9 mouse cellular contexts compared by ENCODE assay signal in the genomic region with DNA sequence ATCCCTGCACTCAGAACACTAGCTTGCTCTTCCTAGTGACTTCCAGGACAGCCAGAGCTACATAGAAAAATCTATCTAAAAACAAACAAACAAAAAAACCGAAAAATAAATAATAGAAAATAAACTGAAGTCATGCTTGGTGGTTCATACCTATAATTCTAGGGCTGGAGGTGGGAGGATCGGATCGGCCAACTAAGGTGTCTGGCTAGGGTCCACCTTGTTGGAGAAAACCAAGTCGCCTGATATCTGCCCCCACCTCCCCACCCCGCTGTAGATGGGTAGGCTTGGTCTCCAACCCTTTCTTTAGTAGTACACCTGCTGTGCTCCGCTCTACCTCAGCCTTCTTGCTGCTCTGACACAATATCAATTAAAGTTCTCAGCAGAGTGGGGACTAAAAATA. TPM values are rescaled to one million over a fixed set of nuclear protein-coding genes. Genes with fewer than 3 reads are reported as not detected.
A peak's percentile ranks its signal among the peaks of the same experiment; 100 is the strongest.
DNase-seq lines count a peak whose midpoint lies in the region; ATAC-seq and TF ChIP-seq lines count a peak whose summit lies in the region.
"Had no signal": no experiment of that assay in that cellular context is flagged by ENCODE, and none has a peak within 500 bp of the region (broad histone marks: within the 10 kb centered on the region; RNA-seq: fewer than 3 reads in every experiment).

No protein-coding gene starts in this region.

- H3K36me3 ChIP-seq in liver, adult 2 months (ENCODE audit: control insufficient read depth, insufficient read depth, low read length) = peaks cover 16% of the 10 kb centered on the region
- peaks cover 41% of the 10 kb centered on the region for H3K36me3 ChIP-seq in limb, embryonic 10.5 days
- H3K36me3 ChIP-seq in neural tube, embryonic 14.5 days (ENCODE audit: control insufficient read depth, insufficient read depth, low read length) = peaks cover 8% of the 10 kb centered on the region

- no peak for ATAC-seq in neural tube, embryonic 14.5 days (ENCODE audit: low read depth)

- peaks cover 3% of the 10 kb centered on the region; the same call in 1 of the 2 replicates for H3K79me2 ChIP-seq in liver, adult 2 months (ENCODE audit: control insufficient read depth, insufficient read depth, low read length)

- H3K4me2 ChIP-seq in neural tube, embryonic 14.5 days (ENCODE audit: low read depth, low read length) = peak overlapping the region; percentile 78

- H3K4me1 ChIP-seq in liver, adult 2 months (ENCODE audit: control insufficient read depth, insufficient read depth, low read length) = peaks cover 10% of the 10 kb centered on the region
- H3K4me1 ChIP-seq in embryonic fibroblast, embryonic 13.5 days (ENCODE audit: control insufficient read depth, insufficient read depth, low read length) = no peaks in the 10 kb centered on the region
- peaks cover 21% of the 10 kb centered on the region for H3K4me1 ChIP-seq in limb, embryonic 10.5 days
- peaks cover 12% of the 10 kb centered on the region for H3K4me1 ChIP-seq in neural tube, embryonic 14.5 days (ENCODE audit: control insufficient read depth, insufficient read depth, low read length)

- no peak for DNase-seq in liver, adult 2 months (ENCODE audit: extremely low read depth, low read depth, low spot score)
- no peak for DNase-seq in liver
- no peak for DNase-seq in limb, embryonic 10.5 days (ENCODE audit: low spot score)
- no peak for DNase-seq in gastrocnemius, postnatal 10 days
- no peak for DNase-seq in layer of hippocampus, postnatal 36 days
- no peak for DNase-seq in thymus, postnatal 10 days (ENCODE audit: low spot score in 2 of 2)
- DNase-seq: gastrocnemius, postnatal 36 days had no signal

- no peak for TF ChIP-seq POLR2A in liver, adult 2 months (IDR thresholded peaks at IDR 0.05; ENCODE audit: extremely low read depth, insufficient read depth, low read length)
- no peak for TF ChIP-seq POLR2A in embryonic fibroblast, embryonic 13.5 days (IDR thresholded peaks at IDR 0.05; ENCODE audit: low read depth, low read length)

- no peaks in the 10 kb centered on the region for H3K9me3 ChIP-seq in limb, embryonic 10.5 days (replicated peaks)
- H3K9me3 ChIP-seq in neural tube, embryonic 14.5 days (ENCODE audit: control insufficient read depth, low read length) = no peaks in the 10 kb centered on the region

- H3K9ac ChIP-seq in liver, adult 2 months (ENCODE audit: low read depth, low read length) = peak overlapping the region; percentile 98
- peak overlapping the region; percentile 95 for H3K9ac ChIP-seq in neural tube, embryonic 14.5 days (replicated peaks; ENCODE audit: low read depth, low read length)

- H3K27ac ChIP-seq in liver, adult 2 months (replicated peaks; ENCODE audit: insufficient read depth, low read depth, low read length) = no peak overlapping the region
- peak overlapping the region; percentile 92; the same call in 1 of the 2 replicates for H3K27ac ChIP-seq in embryonic fibroblast, embryonic 13.5 days (ENCODE audit: insufficient read depth, low read length)
- peak overlapping the region; percentile 99; the same call in 1 of the 2 replicates for H3K27ac ChIP-seq in limb, embryonic 10.5 days
- no peak overlapping the region; the same call in 1 of the 2 replicates for H3K27ac ChIP-seq in neural tube, embryonic 14.5 days (ENCODE audit: low read depth, low read length)

- no peaks in the 10 kb centered on the region for H3K27me3 ChIP-seq in liver, adult 2 months (ENCODE audit: control insufficient read depth, insufficient read depth, low read length)
- H3K27me3 ChIP-seq in limb, embryonic 10.5 days (ENCODE audit: low read depth, poor library complexity, severe bottlenecking) = no peaks in the 10 kb centered on the region
- no peaks in the 10 kb centered on the region for H3K27me3 ChIP-seq in neural tube, embryonic 14.5 days (ENCODE audit: control insufficient read depth, insufficient read depth, low read length)

- peak overlapping the region; percentile 93 for H3K4me3 ChIP-seq in liver, adult 2 months (ENCODE audit: insufficient read depth, low read depth, low read length)
- H3K4me3 ChIP-seq in embryonic fibroblast, embryonic 13.5 days (ENCODE audit: insufficient read depth, low read length) = peak overlapping the region; percentile 97
- peak overlapping the region; percentile 96 for H3K4me3 ChIP-seq in limb, embryonic 10.5 days
- H3K4me3 ChIP-seq in neural tube, embryonic 14.5 days (ENCODE audit: low read depth, low read length) = peak overlapping the region; percentile 87

- 36% methylated on average over 6 of the region's 6 CpGs for WGBS in liver, adult 2 months
- WGBS in limb, embryonic 10.5 days = 56% methylated on average over 6 of the region's 6 CpGs
- WGBS in neural tube, embryonic 14.5 days = 49% methylated on average over 6 of the region's 6 CpGs

- TF ChIP-seq CTCF in liver, adult 2 months (IDR thresholded peaks at IDR 0.05; ENCODE audit: low read depth, low read length) = no peak
- TF ChIP-seq CTCF in embryonic fibroblast, embryonic 13.5 days (IDR thresholded peaks at IDR 0.05; ENCODE audit: borderline replicate concordance, insufficient read depth, low read length) = no peak

RNA-seq across cellular contexts. Expression of a gene that starts 1.3 kb away (rescaled TPM):
- 15.4 TPM in 2 replicates for total RNA-seq in liver, adult 2 months (2014; rRNA removed)
- 6.1 and 8.0 TPM in 2 replicates for polyA plus RNA-seq in liver, adult 2 months (2012; rRNA removed)
- 28.5 and 30.5 TPM in 2 replicates for polyA plus RNA-seq in embryonic fibroblast, embryonic 13.5 days (2011; ENCODE audit: insufficient read length, low read depth, missing spikeins)
- 46.8 and 47.1 TPM in 2 replicates for polyA plus RNA-seq in limb, embryonic 10.5 days (2016; fragmentation: Nextera tagmentation; extraction: Ambion mirVana)
- 25.4 and 33.8 TPM in 2 replicates for polyA plus RNA-seq in neural tube, embryonic 14.5 days (2014; fragmentation: Nextera tagmentation; extraction: Ambion mirVana)
- 10 to 100 TPM; 16.5 to 18.5 TPM for total RNA-seq in gastrocnemius, postnatal 10 days (2021)
- total RNA-seq in layer of hippocampus, postnatal 36 days (2021) = 10 to 100 TPM; 23.6 to 26.3 TPM

RNA-seq across cellular contexts. Expression of a gene that starts 18.1 kb away (rescaled TPM):
- 7.8 and 9.1 TPM in 2 replicates for total RNA-seq in liver, adult 2 months (2014; rRNA removed)
- 4.3 TPM in 2 replicates for polyA plus RNA-seq in liver, adult 2 months (2012; rRNA removed)
- 13.3 and 13.6 TPM in 2 replicates for polyA plus RNA-seq in embryonic fibroblast, embryonic 13.5 days (2011; ENCODE audit: insufficient read length, low read depth, missing spikeins)
- 37.4 and 39.8 TPM in 2 replicates for polyA plus RNA-seq in limb, embryonic 10.5 days (2016; fragmentation: Nextera tagmentation; extraction: Ambion mirVana)
- polyA plus RNA-seq in neural tube, embryonic 14.5 days (2014; fragmentation: Nextera tagmentation; extraction: Ambion mirVana) = 29.0 and 31.3 TPM in 2 replicates
- 10 to 100 TPM; 13.7 to 15.2 TPM for total RNA-seq in gastrocnemius, postnatal 10 days (2021)
- total RNA-seq in layer of hippocampus, postnatal 36 days (2021) = 10 to 100 TPM; 15.9 to 17.4 TPM

RNA-seq across cellular contexts. Expression of a gene that starts 18.1 kb away (rescaled TPM):
- total RNA-seq in liver, adult 2 months (2014; rRNA removed) = 0.87 and 1.2 TPM in 2 replicates
- 0.07 and 0.16 TPM in 2 replicates for polyA plus RNA-seq in liver, adult 2 months (2012; rRNA removed)
- polyA plus RNA-seq in embryonic fibroblast, embryonic 13.5 days (2011; ENCODE audit: insufficient read length, low read depth, missing spikeins) = 0.28 TPM in 1 of 2 replicates, not detected in the other
- polyA plus RNA-seq in limb, embryonic 10.5 days (2016; fragmentation: Nextera tagmentation; extraction: Ambion mirVana) = 0.16 and 0.23 TPM in 2 replicates
- 0.33 and 0.44 TPM in 2 replicates for polyA plus RNA-seq in neural tube, embryonic 14.5 days (2014; fragmentation: Nextera tagmentation; extraction: Ambion mirVana)
- under 1 TPM; 0.18 to 0.33 TPM for total RNA-seq in gastrocnemius, postnatal 10 days (2021)
- total RNA-seq in layer of hippocampus, postnatal 36 days (2021) = under 1 TPM in 1 of 2 experiments, not detected in 1; 0.20 TPM

Comparison
In these comparisons a context has a peak if more than half of its experiments do, and no peak if none do; other contexts are left out.
1. H3K27ac ChIP-seq: peak in embryonic fibroblast, embryonic 13.5 days (single experiment) and limb, embryonic 10.5 days (single experiment); none in liver, adult 2 months (single experiment) and neural tube, embryonic 14.5 days (single experiment).
2. Peak in every context shown above with its lines, with median percentiles within 50 percentile points of each other: H3K4me3 ChIP-seq.